Mouse (Mus musculus) heart, postnatal 36 days (tissue): ENCODE measurements at regions not wholly inside any gene's neighbourhood (a gene's known extent, or its start where the extent isn't known, plus 50 kb on each side); places are given as distances from the start of the nearest gene placed in this dataset.

ENCODE experiments used
- DNase-seq, 2 experiments: peaks; one replicate each; pipeline ENCODE4 v3.0.0; 2021 to 2022
- intact Hi-C: fragments of 180-260 bp; cut with DNase I; formaldehyde crosslinking; loops from one replicate; pipeline ENCODE4 v1.15.1; 2025

GRCm38 (mm10) chr1:138011581-138011980 lies 163.9 kb downstream of the Ptprc start:
- DNase-seq = no peak
- intact Hi-C loops = no loop called here

GRCm38 (mm10) chr1:138010910-138011477 lies 164.5 kb downstream of the Ptprc start:
- intact Hi-C loops = no loop called here
- DNase-seq = no peak

GRCm38 (mm10) chr1:138006811-138007210 lies 168.7 kb downstream of the Ptprc start:
- intact Hi-C loops = no loop called here
- no peak for DNase-seq

- no peak for DNase-seq
- intact Hi-C loops = no loop called here
These were observed 171.2 kb downstream of the Ptprc start for GRCm38 (mm10) chr1:138004319-138004718.

GRCm38 (mm10) chr1:137999268-137999900 lies 176.1 kb downstream of the Ptprc start:
- no peak for DNase-seq
- intact Hi-C loops = no loop called here

- no peak for DNase-seq
- intact Hi-C loops = no loop called here
These were observed 179.5 kb downstream of the Ptprc start for GRCm38 (mm10) chr1:137996041-137996440.

- intact Hi-C loops = no loop called here
- DNase-seq = no peak
These were observed 183.6 kb downstream of the Ptprc start for GRCm38 (mm10) chr1:137991936-137992335.

GRCm38 (mm10) chr1:137991412-137991811 lies 184.1 kb downstream of the Ptprc start:
- DNase-seq = no peak
- intact Hi-C loops = no loop called here

GRCm38 (mm10) chr1:137973406-137973805 lies 202.1 kb downstream of the Ptprc start:
- intact Hi-C loops = no loop called here
- no peak for DNase-seq

GRCm38 (mm10) chr1:137972620-137973350 lies 202.7 kb downstream of the Ptprc start:
- no peak for DNase-seq
- intact Hi-C loops = no loop called here

- DNase-seq = no peak
- intact Hi-C loops = no loop called here
These were observed 209.2 kb downstream of the Ptprc start for GRCm38 (mm10) chr1:137966151-137966836.

GRCm38 (mm10) chr1:137963656-137964055 lies 211.9 kb downstream of the Ptprc start:
- intact Hi-C loops = no loop called here

GRCm38 (mm10) chr1:137958040-137958439 lies 217.5 kb downstream of the Ptprc start:
- DNase-seq = no peak
- intact Hi-C loops = no loop called here

More at GRCm38 (mm10) chr1:137963656-137964055, 211.9 kb downstream of the Ptprc start:
- DNase-seq = no peak

GRCm38 (mm10) chr1:137955993-137956392 lies 219.5 kb downstream of the Ptprc start:
- DNase-seq = no peak
- intact Hi-C loops = no loop called here

GRCm38 (mm10) chr1:137955139-137955538 lies 220.4 kb downstream of the Ptprc start:
- no peak for DNase-seq
- intact Hi-C loops = no loop called here

- DNase-seq = no peak
- intact Hi-C loops = no loop called here
These were observed 222.1 kb downstream of the Ptprc start for GRCm38 (mm10) chr1:137953369-137953768.

GRCm38 (mm10) chr1:137952777-137953176 lies 222.7 kb downstream of the Ptprc start:
- intact Hi-C loops = no loop called here
- DNase-seq = no peak

GRCm38 (mm10) chr1:137947900-137948299 lies 227.6 kb downstream of the Ptprc start:
- intact Hi-C loops = no loop called here
- DNase-seq = no peak

GRCm38 (mm10) chr1:137941776-137942522 lies 233.6 kb downstream of the Ptprc start:
- DNase-seq = no peak
- intact Hi-C loops = loop anchor here (5.0 kb wide), 1 partner anchor 100 kb away; no protein-coding TSS in a partner anchor

- no peak for DNase-seq
- intact Hi-C loops = no loop called here
These were observed 239.8 kb downstream of the Ptprc start for GRCm38 (mm10) chr1:137935746-137936145.
